Comparison of ENCODE assay signal across 8 mouse cellular contexts in the genomic region with DNA sequence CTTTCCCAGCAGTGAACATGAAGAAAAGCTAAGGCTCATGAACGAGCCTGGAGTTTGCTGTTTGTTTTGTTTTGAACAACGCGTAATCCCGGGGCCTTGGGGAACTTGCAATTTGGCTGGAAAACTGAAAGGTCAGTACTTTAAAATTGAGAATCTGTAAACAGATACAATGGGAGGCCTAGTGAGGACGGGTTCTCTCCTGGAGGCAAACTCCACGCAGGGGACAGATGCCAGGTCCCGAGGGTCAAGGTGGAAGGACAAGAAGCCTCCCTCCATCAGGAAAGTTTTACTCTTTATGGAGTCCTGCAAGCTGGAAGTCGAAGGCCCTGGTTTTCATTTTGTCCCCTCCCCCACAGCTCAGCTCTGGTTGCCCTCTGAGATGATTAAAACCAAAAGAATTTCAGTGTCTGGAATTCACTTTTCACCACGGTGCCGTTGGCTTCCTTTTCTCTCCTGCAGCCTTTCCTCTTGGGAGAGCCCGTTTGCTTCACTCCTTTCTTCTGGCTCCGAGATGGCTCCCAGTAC. TPM values are rescaled to one million over a fixed set of nuclear protein-coding genes. Genes with fewer than 3 reads are reported as not detected.
DNase-seq lines count a peak whose midpoint lies in the region; ATAC-seq and TF ChIP-seq lines count a peak whose summit lies in the region.

No protein-coding gene starts in this region.

- H3K9me3 ChIP-seq in forebrain, embryonic 16.5 days (ENCODE audit: control insufficient read depth, low read length), result no peaks in the 10 kb centered on the region
- no peaks in the 10 kb centered on the region for H3K9me3 ChIP-seq in intestine, postnatal 0 days (ENCODE audit: control insufficient read depth)

- 13% methylated on average over 12 of the region's 12 CpGs for WGBS in forebrain, embryonic 16.5 days
- 27% methylated on average over 12 of the region's 12 CpGs for WGBS in intestine, postnatal 0 days

- H3K27me3 ChIP-seq in forebrain, embryonic 16.5 days (replicated peaks; ENCODE audit: control insufficient read depth, insufficient read depth, low read length), result no peaks in the 10 kb centered on the region
- no peaks in the 10 kb centered on the region for H3K27me3 ChIP-seq in intestine, postnatal 0 days (replicated peaks; ENCODE audit: control insufficient read depth, insufficient read depth, low read length)

- no peaks in the 10 kb centered on the region for H3K36me3 ChIP-seq in forebrain, embryonic 16.5 days (ENCODE audit: control insufficient read depth, insufficient read depth)
- no peaks in the 10 kb centered on the region for H3K36me3 ChIP-seq in intestine, postnatal 0 days (ENCODE audit: control insufficient read depth, insufficient read depth)

- no peak overlapping the region for H3K4me3 ChIP-seq in forebrain, embryonic 16.5 days (replicated peaks; ENCODE audit: low read length)
- no peak overlapping the region for H3K4me3 ChIP-seq in intestine, postnatal 0 days (ENCODE audit: low read depth, low read length)

- DNase-seq in kidney, adult 11 months, result peak; percentile 24
- DNase-seq in kidney, adult 18-20 months, result no peak
- DNase-seq in lung, postnatal 36 days, result peak; percentile 53
- DNase-seq in yolk sac, embryonic 10.5 days (ENCODE audit: low spot score), result peak; percentile 74
- DNase-seq in thymus, postnatal 10 days (ENCODE audit: low spot score in 2 of 2), result no peak
- DNase-seq in left cerebral cortex, adult 9 months (ENCODE audit: low spot score in 2 of 2), result no peak

- ATAC-seq in forebrain, embryonic 16.5 days, result no peak
- ATAC-seq in intestine, postnatal 0 days, result no peak

- no peak overlapping the region for H3K4me2 ChIP-seq in forebrain, embryonic 16.5 days (ENCODE audit: low read length)
- peak overlapping the region; percentile 17; the same call in 1 of the 2 replicates for H3K4me2 ChIP-seq in intestine, postnatal 0 days (replicated peaks; ENCODE audit: low read depth)

- H3K9ac ChIP-seq in forebrain, embryonic 16.5 days (replicated peaks; ENCODE audit: low read depth, low read length), result 0 out of 2 replicates have a peak overlapping the region, but pooled peaks have one; percentile 7
- no peak overlapping the region; the same call in 1 of the 2 replicates for H3K9ac ChIP-seq in intestine, postnatal 0 days (ENCODE audit: low read depth, low read length)

- H3K4me1 ChIP-seq in forebrain, embryonic 16.5 days (replicated peaks; ENCODE audit: control insufficient read depth, insufficient read depth, low read length), result peaks cover 60% of the 10 kb centered on the region
- H3K4me1 ChIP-seq in intestine, postnatal 0 days (replicated peaks; ENCODE audit: control insufficient read depth, insufficient read depth, low read length), result no peaks in the 10 kb centered on the region

- H3K27ac ChIP-seq in forebrain, embryonic 16.5 days (ENCODE audit: low read length), result peak overlapping the region; percentile 31; the same call in 1 of the 2 replicates
- peak overlapping the region; percentile 64 for H3K27ac ChIP-seq in intestine, postnatal 0 days (ENCODE audit: low read depth, low read length)

- TF ChIP-seq CTCF in intestine, postnatal 0 days (IDR thresholded peaks at IDR 0.05; ENCODE audit: low read depth), result no peak

RNA-seq across cellular contexts. Expression of a gene that starts 16.7 kb away (rescaled TPM):
- polyA plus RNA-seq in forebrain, embryonic 16.5 days (2015; fragmentation: Nextera tagmentation; extraction: Ambion mirVana), result 3.7 and 4.6 TPM in 2 replicates
- 3.8 and 4.4 TPM in 2 replicates for polyA plus RNA-seq in intestine, postnatal 0 days (2015; fragmentation: Nextera tagmentation; extraction: Ambion mirVana)

Comparison
In these comparisons a context has a peak if more than half of its experiments do, and no peak if none do; other contexts are left out.
1. DNase-seq: peak in kidney, adult 11 months (single experiment), lung, postnatal 36 days (single experiment) and yolk sac, embryonic 10.5 days (single experiment); none in kidney, adult 18-20 months (single experiment), thymus, postnatal 10 days (0 of 2) and left cerebral cortex, adult 9 months (0 of 2).